In genomic region chr19:26767454-26767853, GRCm38 (mm10) we compare ENCODE assay signal across 17 mouse cellular contexts.
DNase-seq lines count a peak whose midpoint lies in the region; ATAC-seq and TF ChIP-seq lines count a peak whose summit lies in the region.
"Had no signal": no experiment of that assay in that cellular context is flagged by ENCODE, and none has a peak within 500 bp of the region (broad histone marks: within the 10 kb centered on the region; RNA-seq: fewer than 3 reads in every experiment).

No protein-coding gene starts in this region.

- DNase-seq in heart, adult 11 months, result peak; percentile 66
- DNase-seq in heart, adult 9 months (ENCODE audit: low spot score in 2 of 2), result no peak
- DNase-seq in midbrain, embryonic 10.5 days (ENCODE audit: low spot score), result no peak
- no peak for DNase-seq in midbrain, postnatal 0 days (ENCODE audit: low spot score)
- peak; percentile 51 for DNase-seq in cerebellum, adult 9-11 months
- DNase-seq in gastrocnemius, postnatal 36 days, result no peak
- DNase-seq: adrenal gland, postnatal 10 days; kidney, adult 8-10 months; kidney, postnatal 14 days; left cerebral cortex, postnatal 4 days; liver, postnatal 0 days; lung, postnatal 10 days; thymus, postnatal 36 days had no signal

- H3K9ac ChIP-seq in midbrain, postnatal 0 days (replicated peaks; ENCODE audit: low read length, poor library complexity, severe bottlenecking), result no peak overlapping the region
- H3K9ac ChIP-seq in midbrain, embryonic 16.5 days (ENCODE audit: low read depth, low read length), result no peak overlapping the region
- H3K9ac ChIP-seq: heart, embryonic 13.5 days; liver, postnatal 0 days; neural tube, embryonic 13.5 days had no signal

- H3K27ac ChIP-seq in midbrain, embryonic 10.5 days (replicated peaks), result peak overlapping the region; percentile 24; the same call in 1 of the 2 replicates
- H3K27ac ChIP-seq in midbrain, postnatal 0 days (ENCODE audit: low read depth, low read length), result no peak overlapping the region
- peak overlapping the region; percentile 99 for H3K27ac ChIP-seq in midbrain, embryonic 16.5 days (ENCODE audit: low read length)
- H3K27ac ChIP-seq: heart, embryonic 13.5 days had no signal

- WGBS in midbrain, embryonic 10.5 days, result 95% methylated on average over 13 of the region's 13 CpGs
- 90% methylated on average over 13 of the region's 13 CpGs for WGBS in midbrain, postnatal 0 days
- WGBS in midbrain, embryonic 16.5 days, result 87% methylated on average over 13 of the region's 13 CpGs

- H3K4me1 ChIP-seq in midbrain, embryonic 10.5 days, result peaks cover 29% of the 10 kb centered on the region
- H3K4me1 ChIP-seq in midbrain, postnatal 0 days (ENCODE audit: insufficient read depth, low read length), result peaks cover 25% of the 10 kb centered on the region
- H3K4me1 ChIP-seq in midbrain, embryonic 16.5 days (ENCODE audit: control insufficient read depth, insufficient read depth, low read length), result peaks cover 38% of the 10 kb centered on the region

- H3K27me3 ChIP-seq in midbrain, embryonic 10.5 days (ENCODE audit: low read depth, poor library complexity, severe bottlenecking), result no peaks in the 10 kb centered on the region
- no peaks in the 10 kb centered on the region for H3K27me3 ChIP-seq in midbrain, postnatal 0 days (ENCODE audit: insufficient read depth, low read length)
- no peaks in the 10 kb centered on the region for H3K27me3 ChIP-seq in midbrain, embryonic 16.5 days (ENCODE audit: control insufficient read depth, insufficient read depth, low read depth, low read length)
- H3K27me3 ChIP-seq: heart, embryonic 13.5 days; neural tube, embryonic 13.5 days had no signal

- 0 out of 2 replicates have a peak, but pooled peaks cover 8% of the 10 kb centered on the region for H3K36me3 ChIP-seq in midbrain, embryonic 10.5 days
- peaks cover 10% of the 10 kb centered on the region; the same call in 1 of the 2 replicates for H3K36me3 ChIP-seq in midbrain, postnatal 0 days (ENCODE audit: insufficient read depth, low read length)
- H3K36me3 ChIP-seq in midbrain, embryonic 16.5 days (ENCODE audit: control insufficient read depth, insufficient read depth, low read length), result peaks cover 5% of the 10 kb centered on the region; the same call in 1 of the 2 replicates

- ATAC-seq in midbrain, postnatal 0 days (ENCODE audit: low FRiP score), result no peak
- ATAC-seq in midbrain, embryonic 16.5 days, result no peak
- ATAC-seq: forebrain, embryonic 14.5 days; liver, postnatal 0 days had no signal

- no peak for TF ChIP-seq CTCF in midbrain, postnatal 0 days (IDR thresholded peaks at IDR 0.05)

- no peak overlapping the region for H3K4me3 ChIP-seq in midbrain, embryonic 10.5 days
- H3K4me3 ChIP-seq in midbrain, postnatal 0 days (ENCODE audit: low read depth, low read length), result no peak overlapping the region
- H3K4me3 ChIP-seq in midbrain, embryonic 16.5 days (ENCODE audit: low read depth, low read length), result no peak overlapping the region
- H3K4me3 ChIP-seq: heart, embryonic 13.5 days; neural tube, embryonic 13.5 days had no signal

- H3K9me3 ChIP-seq in midbrain, embryonic 10.5 days (replicated peaks), result no peaks in the 10 kb centered on the region
- no peaks in the 10 kb centered on the region for H3K9me3 ChIP-seq in midbrain, postnatal 0 days (ENCODE audit: low read length)
- no peaks in the 10 kb centered on the region for H3K9me3 ChIP-seq in midbrain, embryonic 16.5 days (replicated peaks; ENCODE audit: control insufficient read depth, low read length, poor library complexity, severe bottlenecking)
- H3K9me3 ChIP-seq: heart, embryonic 13.5 days; neural tube, embryonic 13.5 days had no signal

- intact Hi-C loops in gastrocnemius, postnatal 36 days (cut with DNase I), result no loop called here

- H3K4me2 ChIP-seq in midbrain, postnatal 0 days (ENCODE audit: low read depth, low read length, poor library complexity, severe bottlenecking), result no peak overlapping the region
- H3K4me2 ChIP-seq in midbrain, embryonic 16.5 days (ENCODE audit: low read length), result no peak overlapping the region
- H3K4me2 ChIP-seq: heart, embryonic 13.5 days; neural tube, embryonic 13.5 days had no signal

Comparison
In these comparisons a context has a peak if more than half of its experiments do, and no peak if none do; other contexts are left out.
1. DNase-seq: peak in heart, adult 11 months (single experiment) and cerebellum, adult 9-11 months (single experiment); none in heart, adult 9 months (0 of 2), midbrain, embryonic 10.5 days (single experiment), midbrain, postnatal 0 days (single experiment) and gastrocnemius, postnatal 36 days (0 of 2).